Mouse (Mus musculus) Patski (cell line): ENCODE data around the gene Sars. TPM values are rescaled to one million over a fixed set of nuclear protein-coding genes. Genes with fewer than 3 reads are reported as not detected.

Source experiments
- ATAC-seq: fragments of 100-300 bp; one replicate; pipeline ENCODE4 v1.8.0; 2021
- CTCF ChIA-PET: fragments of 350-600 bp; sonication (Branson Sonifier 250); formaldehyde crosslinking; loops from one replicate; lab custom pipeline; 2022; ENCODE audit warnings: inconsistent platforms; lab: Charles Lee
- POLR2A ChIA-PET: fragments of 350-600 bp; sonication (Branson Sonifier 250); formaldehyde crosslinking; loops from one replicate; lab custom pipeline; 2022; ENCODE audit warnings: antibody characterized with exemption, inconsistent platforms; lab: Charles Lee
- DNase-seq: peaks from one replicate; pipeline ENCODE4 v3.0.0-alpha.2; 2011; ENCODE audit warnings: low read depth, low spot score
- H3K27me3 ChIP-seq: fragments of 371-371 bp; one replicate; pipeline ENCODE4 v1.5.1; 2021
- CTCF ChIP-seq: fragments of 100-300 bp; IDR thresholded peaks from one replicate; pipeline ENCODE4 v1.5.1; 2021
- in situ Hi-C: fragments of 300-500 bp; cut with MboI; formaldehyde crosslinking; loops from 3 replicates; pipeline ENCODE4 v1.11.1; 2018; ENCODE audit warnings: low pct_unique_long_range_greater_than_20kb, mixed read lengths
- polyA plus RNA-seq: library from polyadenylated mRNA; unstranded; gene quantifications from one replicate; pipeline ENCODE4 v1.2.3, GENCODE M21; 2021

The Sars gene
- 536 TPM for polyA plus RNA-seq

- in situ Hi-C loops = no loop called here
- DNase-seq (peak; percentile 83), ATAC-seq (peak; percentile 90)
- H3K27me3 ChIP-seq = no peaks in the 10 kb centered on the region
- POLR2A ChIA-PET = interaction anchor here (0.7 to 3.0 kb wide), 18 partner anchors 9 to 196 kb away, joined by 3 to 32 read pairs (median 5); partner anchors contain the start of gene Celsr2
- CTCF ChIA-PET = interaction anchor here (0.9 to 3.2 kb wide), 13 partner anchors 11 to 280 kb away, joined by 3 to 18 read pairs (median 3); partner anchors contain the start of gene Tmem167b
- no peak for TF ChIP-seq CTCF
Measured at GRCm38 (mm10) chr3:108444698-108445365, at the start of gene Sars. TSS of gene Sars (minus strand) at chr3:108445209.

DNA sequence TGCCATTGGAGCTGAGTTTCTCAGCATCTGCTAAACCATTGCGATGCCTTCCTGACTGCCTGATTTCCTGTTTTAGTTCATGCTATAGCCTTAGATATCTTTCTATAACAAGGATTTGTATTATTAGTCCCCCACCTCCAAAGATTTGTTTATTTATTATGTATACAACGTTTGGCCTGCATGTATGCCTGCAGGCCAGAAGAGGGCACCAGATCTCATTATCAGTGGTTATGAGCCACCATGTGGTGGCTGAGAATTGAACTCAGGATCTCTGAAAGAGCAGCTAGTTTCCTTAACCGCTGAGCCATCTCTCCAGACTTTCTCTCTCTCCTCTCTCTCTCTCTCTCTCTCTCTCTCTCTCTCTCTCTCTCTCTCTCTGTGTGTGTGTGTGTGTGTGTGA is 45.0 kb upstream of the Sars start:
- ATAC-seq (no peak), DNase-seq (no peak)
- peak; percentile 82 for TF ChIP-seq CTCF
- CTCF ChIA-PET = interaction anchor here (0.7 to 4.4 kb wide), 7 partner anchors 10 to 88 kb away, joined by 3 to 30 read pairs (median 4); no protein-coding TSS in a partner anchor
- no peaks in the 10 kb centered on the region for H3K27me3 ChIP-seq
- in situ Hi-C loops = no loop called here
- POLR2A ChIA-PET = interaction anchor here (1.1 to 2.1 kb wide), 2 partner anchors 8 to 11 kb away, joined by 4 to 5 read pairs; no protein-coding TSS in a partner anchor

DNA sequence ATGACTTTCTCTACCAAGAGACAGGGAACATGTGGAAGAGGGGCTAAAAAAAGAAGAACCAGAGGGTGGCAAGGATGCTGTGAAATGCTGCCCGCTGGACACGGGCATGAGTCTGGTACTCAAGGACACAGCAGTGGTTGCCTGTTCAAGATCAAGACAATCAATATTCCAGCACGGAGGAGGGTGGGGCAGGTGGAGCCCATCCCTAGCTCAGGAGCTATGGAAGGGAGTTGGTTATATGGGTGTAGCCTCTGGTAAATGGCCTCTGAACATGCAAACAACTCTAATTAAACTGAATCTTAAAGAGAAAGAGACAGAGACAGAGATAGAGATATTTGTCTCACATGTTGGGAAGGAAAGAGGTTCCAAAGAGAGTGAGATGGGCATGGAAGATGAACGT is 39.7 kb upstream of the Sars start:
- ChIA-PET CTCF (interaction anchor here (0.8 kb wide), 1 partner anchor 10 kb away, joined by 3 read pairs; no protein-coding TSS in a partner anchor), POLR2A (no interaction called here)
- in situ Hi-C loops = no loop called here
- no peak for DNase-seq
- no peak for ATAC-seq
- no peaks in the 10 kb centered on the region for H3K27me3 ChIP-seq
- TF ChIP-seq CTCF = no peak

- ATAC-seq (no peak), DNase-seq (no peak)
- POLR2A ChIA-PET = interaction anchor here (1.0 kb wide), 1 partner anchor 12 kb away, joined by 4 read pairs; no protein-coding TSS in a partner anchor
- no peak for TF ChIP-seq CTCF
- CTCF ChIA-PET = interaction anchor here (1.0 to 4.2 kb wide), 2 partner anchors 9 to 12 kb away, joined by 3 to 30 read pairs; no protein-coding TSS in a partner anchor
- in situ Hi-C loops = no loop called here
- no peaks in the 10 kb centered on the region for H3K27me3 ChIP-seq
Measured at GRCm38 (mm10) chr3:108478800-108479199, 33.8 kb upstream of the Sars start.

GRCm38 (mm10) chr3:108476761-108477619 is 32.0 kb upstream of the Sars start:
- DNase-seq (peak; percentile 100), ATAC-seq (peak; percentile 84)
- in situ Hi-C loops = no loop called here
- CTCF ChIA-PET = interaction anchor here (0.8 to 2.2 kb wide), 7 partner anchors 8 to 86 kb away, joined by 3 to 13 read pairs (median 4); partner anchors contain the start of gene Tmem167b
- no peak for TF ChIP-seq CTCF
- POLR2A ChIA-PET = interaction anchor here (0.5 to 1.8 kb wide), 7 partner anchors 10 to 292 kb away, joined by 3 to 5 read pairs (median 4); no protein-coding TSS in a partner anchor
- H3K27me3 ChIP-seq = no peaks in the 10 kb centered on the region

DNA sequence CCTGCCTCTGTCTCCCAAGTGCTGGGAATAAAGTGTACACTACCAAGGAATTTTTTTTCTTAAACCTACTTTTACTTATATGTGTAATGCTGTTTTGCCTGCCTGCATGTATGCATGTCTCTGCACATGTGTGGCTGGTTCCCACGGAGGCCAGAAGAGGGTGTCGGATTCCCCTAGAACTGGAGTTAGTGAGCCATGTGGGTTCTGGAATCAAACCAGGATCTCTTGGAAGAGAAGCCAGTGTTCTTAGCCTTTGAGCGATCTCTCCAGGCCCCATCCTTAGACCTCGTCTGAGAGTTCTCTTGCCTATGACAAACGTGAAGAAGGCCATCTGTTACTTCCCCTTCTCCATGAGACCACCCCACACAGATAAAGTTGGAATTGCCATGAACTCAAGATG is 30.5 kb upstream of the Sars start:
- no peak for ATAC-seq
- CTCF ChIA-PET = no interaction called here
- H3K27me3 ChIP-seq = no peaks in the 10 kb centered on the region
- in situ Hi-C loops = no loop called here
- TF ChIP-seq CTCF = peak; percentile 26
- POLR2A ChIA-PET = interaction anchor here (1.1 kb wide), 1 partner anchor 31 kb away, joined by 5 read pairs; no protein-coding TSS in a partner anchor
- DNase-seq = no peak

DNA sequence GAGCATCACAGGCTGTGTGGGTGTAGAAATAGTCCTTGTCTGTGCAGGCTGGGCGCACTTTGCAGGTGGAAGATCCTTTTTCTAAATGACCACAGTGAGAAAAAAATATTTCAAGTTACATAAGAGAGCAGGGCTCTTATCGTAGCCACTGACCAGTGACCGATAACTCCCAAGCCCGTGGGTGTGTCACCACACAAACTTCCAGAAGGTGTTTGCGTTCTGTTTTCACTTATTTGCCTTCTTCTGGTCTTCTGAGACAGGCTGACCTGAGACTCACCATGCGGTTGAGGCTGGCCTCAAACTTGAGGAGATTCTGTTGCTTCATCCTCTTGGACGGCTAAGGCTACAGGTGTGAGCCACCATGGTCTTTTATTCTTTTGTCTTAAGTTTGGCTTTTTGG is 30.0 kb upstream of the Sars start:
- ChIA-PET POLR2A (no interaction called here), CTCF (no interaction called here)
- in situ Hi-C loops = no loop called here
- ATAC-seq (no peak), DNase-seq (no peak)
- H3K27me3 ChIP-seq = no peaks in the 10 kb centered on the region
- no peak for TF ChIP-seq CTCF

- H3K27me3 ChIP-seq = no peaks in the 10 kb centered on the region
- no peak for TF ChIP-seq CTCF
- ATAC-seq = no peak
- no peak for DNase-seq
- POLR2A ChIA-PET = interaction anchor here (0.9 kb wide), 1 partner anchor 95 kb away, joined by 3 read pairs; the partner anchor contains the start of gene Tmem167b
- CTCF ChIA-PET = interaction anchor here (0.7 to 3.0 kb wide), 7 partner anchors 11 to 100 kb away, joined by 3 to 7 read pairs (median 4); partner anchors contain the start of genes 5330417C22Rik and Tmem167b
- in situ Hi-C loops = loop anchor here (5.0 kb wide), 2 partner anchors 85 to 175 kb away; no protein-coding TSS in a partner anchor
Measured at GRCm38 (mm10) chr3:108467760-108468159, 22.8 kb upstream of the Sars start.

DNA sequence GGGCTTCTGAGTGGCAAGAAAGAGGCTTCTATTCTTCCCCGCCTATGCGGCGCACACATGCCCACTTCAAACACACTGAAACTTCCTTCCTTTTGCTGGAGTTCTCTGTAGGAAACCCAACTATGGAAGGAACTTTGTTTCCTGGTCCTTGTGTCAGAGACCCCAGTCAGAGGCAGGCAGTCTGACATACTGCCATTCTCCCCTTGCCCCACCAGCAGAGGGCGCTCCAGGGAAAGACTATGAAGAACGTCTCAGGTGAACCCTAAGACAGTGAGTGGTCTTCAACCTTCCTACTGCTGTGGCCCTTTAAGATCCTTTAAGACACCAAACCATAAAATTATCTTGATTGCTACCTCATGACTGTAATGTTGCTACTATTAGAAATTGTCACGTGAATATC is 21.4 kb upstream of the Sars start:
- no peaks in the 10 kb centered on the region for H3K27me3 ChIP-seq
- in situ Hi-C loops = loop anchor here (5.0 kb wide), 2 partner anchors 86 to 176 kb away; no protein-coding TSS in a partner anchor
- no peak for ATAC-seq
- DNase-seq = no peak
- peak; percentile 98 for TF ChIP-seq CTCF
- ChIA-PET CTCF (interaction anchor here (1.1 to 1.2 kb wide), 4 partner anchors 25 to 96 kb away, joined by 3 to 7 read pairs (median 6); partner anchors contain the start of gene Tmem167b), POLR2A (no interaction called here)
